Mouse (Mus musculus): ENCODE measurements around the gene Pdzd2.
A peak's percentile ranks its signal among the peaks of the same experiment; 100 is the strongest.

The Pdzd2 gene

DNA sequence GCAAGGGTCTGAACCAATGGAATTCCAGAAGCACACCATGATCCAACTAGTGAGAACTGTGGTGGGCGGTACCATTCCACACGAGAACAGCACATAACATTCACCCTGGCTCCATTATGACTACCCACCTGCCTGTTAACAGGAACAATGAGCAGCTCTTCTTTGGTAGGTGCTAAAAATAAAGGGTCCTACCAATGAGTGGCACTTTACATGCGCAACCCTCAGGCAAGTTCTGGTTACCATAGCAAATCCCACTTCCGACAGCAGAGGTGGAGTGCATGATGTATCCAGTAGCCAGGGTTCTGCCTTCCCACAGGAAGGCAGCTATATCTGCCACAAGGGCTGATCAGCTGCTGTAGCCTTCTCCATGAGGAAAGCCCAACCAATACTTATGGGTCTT is 11.3 kb downstream of the Pdzd2 start:
- DNase-seq, result no peak

DNA sequence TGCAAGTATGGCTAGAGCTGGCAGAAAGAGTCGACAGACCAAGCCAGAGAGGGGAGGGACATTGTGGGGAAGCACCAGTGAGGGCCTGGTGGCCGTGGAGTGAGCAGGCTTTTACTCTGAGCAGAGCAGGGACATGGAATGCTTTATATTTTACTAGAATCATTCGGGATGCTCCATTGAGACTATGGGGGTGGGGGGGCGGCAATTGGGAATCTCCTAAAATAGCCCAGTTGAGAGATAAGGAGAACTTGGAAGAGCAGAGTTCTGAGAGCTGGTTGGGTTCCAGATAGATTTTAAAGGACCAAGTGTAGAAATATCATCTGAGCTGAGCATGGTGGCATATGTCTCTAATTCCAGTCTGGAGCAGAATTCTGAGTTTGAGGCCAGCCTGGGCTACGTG is 14.5 kb downstream of the Pdzd2 start:
- no peak for DNase-seq

DNA sequence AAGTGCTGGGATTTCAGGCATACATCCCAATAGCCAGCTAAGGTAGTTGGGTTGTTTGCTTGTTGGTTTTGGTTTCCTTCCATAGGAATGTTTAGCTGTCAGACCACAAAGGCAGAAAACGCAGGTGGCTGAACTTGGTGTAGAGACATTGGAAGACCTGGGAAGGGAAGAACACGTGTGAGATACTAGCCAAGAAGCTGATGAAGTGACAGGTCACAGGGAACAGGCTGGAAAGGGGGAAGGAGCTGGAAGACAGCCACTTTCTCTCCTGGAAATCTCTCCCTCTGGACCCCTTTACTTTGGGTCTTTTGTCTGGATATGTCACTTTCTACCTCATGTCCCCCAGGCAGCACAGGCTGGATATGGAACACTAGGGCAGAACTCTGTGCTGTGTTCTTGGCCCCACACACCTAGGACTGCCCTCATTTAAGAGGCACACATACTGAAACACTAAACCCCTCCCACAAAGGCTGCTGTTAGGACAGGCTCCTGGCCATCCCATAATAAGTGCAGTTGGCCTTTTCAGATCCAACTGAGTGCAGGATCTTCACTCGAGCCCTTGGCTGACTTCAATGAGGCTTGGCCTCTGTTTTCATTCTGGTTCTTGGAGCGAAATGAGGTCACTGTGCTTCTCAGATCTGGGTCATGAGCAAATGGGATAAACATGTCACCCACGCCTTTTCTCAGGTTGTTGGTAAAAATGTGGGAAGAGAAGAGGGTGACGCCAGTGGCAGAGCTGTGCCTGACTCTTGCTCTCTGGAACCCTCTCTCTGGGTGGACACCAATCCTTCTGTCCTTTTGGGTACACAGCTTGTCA is 17.8 kb downstream of the Pdzd2 start:
- no peak for DNase-seq

DNA sequence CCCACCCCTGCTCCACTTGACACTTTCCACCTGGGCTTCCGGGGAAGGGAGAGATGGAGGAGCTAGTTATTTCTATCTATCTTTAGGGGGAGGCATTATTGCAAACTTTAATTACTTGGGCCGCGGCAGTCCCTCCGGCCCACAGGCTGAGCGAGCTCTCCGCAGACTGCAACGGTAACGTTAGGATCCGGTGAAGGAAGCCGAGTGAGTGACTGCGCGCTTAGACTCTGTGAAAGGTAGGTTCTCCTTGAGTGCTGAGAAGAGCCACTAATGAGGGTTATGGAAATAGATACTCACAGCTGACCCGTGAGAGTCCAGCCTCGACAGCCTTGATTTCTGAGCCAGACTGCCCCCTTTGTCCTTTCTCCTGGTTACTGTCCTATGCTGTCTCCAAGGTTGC is 20.9 kb downstream of the Pdzd2 start:
- no peak for DNase-seq

DNA sequence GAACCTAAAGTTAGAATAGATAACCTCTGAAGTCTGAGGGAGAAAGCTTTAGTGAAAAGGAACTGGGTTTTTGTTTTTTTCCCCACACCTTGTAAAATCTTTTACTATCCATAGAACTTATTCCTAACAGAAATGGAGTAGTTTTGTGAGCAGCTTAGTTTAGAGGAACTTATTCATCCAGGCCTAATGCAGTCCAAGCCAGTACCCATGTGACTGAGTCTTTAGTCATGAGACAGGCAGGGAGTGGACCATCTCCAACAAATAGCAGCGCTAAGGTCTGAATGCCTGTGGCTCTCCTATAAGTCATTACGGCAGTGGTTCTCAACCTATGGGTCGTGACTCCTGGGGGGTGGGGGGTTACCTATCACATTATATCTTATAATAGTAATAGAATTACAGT is 22.3 kb downstream of the Pdzd2 start:
- DNase-seq, result no peak

DNA sequence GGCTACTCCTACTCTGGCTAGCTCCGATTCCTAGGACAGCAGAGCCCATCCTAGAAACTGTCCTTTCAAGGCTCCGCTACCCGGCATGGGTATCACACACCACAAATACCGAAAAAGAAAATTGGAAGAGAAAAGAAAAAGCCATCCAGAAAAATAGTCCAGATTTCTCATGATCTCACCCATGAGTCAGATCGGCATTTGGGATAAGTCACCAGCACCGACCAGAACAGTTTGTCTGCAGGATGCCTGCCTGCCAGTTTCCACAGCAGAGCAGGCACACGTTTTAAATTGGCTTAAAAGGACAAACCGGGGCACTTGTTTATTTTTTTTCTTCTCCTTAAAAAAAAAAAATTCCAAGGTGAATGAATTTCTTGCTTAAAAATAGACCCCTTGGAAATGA is 22.8 kb downstream of the Pdzd2 start:
- no peak for DNase-seq

DNA sequence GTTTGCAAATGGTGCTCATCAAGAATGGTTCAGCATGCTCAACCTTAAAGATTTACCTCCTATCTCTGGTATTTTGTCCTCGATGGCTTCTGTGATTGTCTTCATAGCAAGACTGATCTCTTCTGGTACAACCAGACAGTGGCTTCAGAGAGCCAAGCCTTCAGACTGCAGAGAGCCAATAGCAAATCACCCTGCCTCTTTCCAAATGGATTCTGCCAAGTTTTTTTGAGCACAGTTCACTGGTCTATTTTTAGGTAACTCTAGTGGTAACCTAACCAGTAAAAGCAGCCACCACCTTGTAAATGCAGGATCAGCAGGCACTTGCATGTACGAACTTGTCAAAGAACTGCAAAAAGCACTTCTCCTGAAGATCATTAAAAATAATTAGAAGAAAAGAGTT is 25.4 kb downstream of the Pdzd2 start:
- no peak for DNase-seq

DNA sequence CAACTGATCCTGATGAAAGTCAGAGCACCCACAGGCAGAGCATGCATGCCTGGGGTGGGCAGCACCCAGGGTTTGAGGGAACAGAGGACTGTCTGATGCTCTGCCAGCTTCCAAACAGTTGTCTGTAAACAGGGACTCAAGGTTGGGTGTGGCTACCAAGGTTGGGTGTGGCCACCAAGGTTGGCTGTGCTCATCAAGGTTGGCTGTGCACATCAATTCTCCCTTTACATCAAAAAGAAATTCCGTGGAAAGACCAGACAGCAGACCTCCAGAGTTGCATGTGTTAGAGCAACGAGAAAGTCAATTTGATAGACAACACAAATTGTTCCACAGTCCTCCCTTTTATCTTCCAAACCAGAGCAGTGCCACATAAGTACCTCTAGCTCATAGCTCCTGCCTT is 26.5 kb downstream of the Pdzd2 start:
- DNase-seq, result no peak

DNA sequence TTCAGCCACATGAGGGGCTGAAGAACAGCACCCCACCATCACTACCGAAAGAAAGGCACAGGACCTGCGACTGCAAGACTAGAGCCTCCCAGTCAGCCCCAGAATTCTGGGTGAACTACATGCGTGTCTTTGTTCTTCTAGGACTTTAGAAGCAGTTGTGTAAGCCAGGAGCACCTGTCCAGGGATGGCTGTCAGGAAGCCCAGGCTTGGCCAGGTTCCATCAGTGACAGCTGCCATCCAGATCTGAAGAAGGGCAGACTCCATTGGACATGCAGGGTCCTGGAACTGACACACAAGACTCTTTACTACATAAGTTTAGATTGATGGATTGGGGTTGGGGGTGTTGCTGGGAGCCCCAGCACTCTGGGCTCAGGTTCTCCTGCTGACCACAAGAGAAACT is 29.7 kb downstream of the Pdzd2 start:
- DNase-seq, result no peak

DNA sequence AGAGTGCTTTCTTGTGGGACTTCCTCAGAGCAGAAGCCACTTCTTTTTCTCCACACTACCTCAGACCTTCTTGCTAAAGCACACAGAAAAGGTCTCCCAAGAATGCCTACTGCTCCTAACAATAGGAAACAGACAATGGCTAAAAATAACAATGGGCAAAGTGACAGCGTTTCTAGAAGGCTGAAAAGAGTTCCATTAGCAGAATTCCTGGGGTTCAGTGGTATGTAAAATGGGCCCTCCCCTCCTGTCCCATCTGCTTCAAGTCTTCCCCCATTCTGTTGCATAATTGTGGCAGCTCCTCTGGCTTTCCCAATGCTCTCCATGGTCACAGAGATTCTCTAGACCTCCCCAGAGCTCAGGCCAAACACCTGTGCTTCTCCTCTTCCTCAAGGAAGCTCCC is 31.4 kb downstream of the Pdzd2 start:
- DNase-seq, result no peak

DNA sequence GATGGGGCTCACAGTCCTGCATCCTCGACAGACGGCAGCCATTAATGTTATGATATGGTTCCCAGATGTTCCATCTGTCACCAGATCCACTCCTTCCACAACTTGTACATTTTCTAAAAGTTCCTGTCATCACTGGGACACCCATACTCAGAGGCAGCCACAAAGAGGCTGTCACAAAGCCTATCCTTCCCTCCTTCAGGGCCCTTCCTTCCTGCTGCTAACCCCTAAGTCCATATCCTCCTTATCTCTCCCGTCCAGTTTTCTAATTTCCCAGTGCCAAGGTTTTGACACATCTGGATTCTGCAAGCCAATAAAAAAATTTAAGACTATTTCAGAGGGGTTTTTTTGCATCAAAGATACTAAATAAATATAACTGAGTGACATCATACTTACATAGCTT is 32.8 kb downstream of the Pdzd2 start:
- no peak for DNase-seq

DNA sequence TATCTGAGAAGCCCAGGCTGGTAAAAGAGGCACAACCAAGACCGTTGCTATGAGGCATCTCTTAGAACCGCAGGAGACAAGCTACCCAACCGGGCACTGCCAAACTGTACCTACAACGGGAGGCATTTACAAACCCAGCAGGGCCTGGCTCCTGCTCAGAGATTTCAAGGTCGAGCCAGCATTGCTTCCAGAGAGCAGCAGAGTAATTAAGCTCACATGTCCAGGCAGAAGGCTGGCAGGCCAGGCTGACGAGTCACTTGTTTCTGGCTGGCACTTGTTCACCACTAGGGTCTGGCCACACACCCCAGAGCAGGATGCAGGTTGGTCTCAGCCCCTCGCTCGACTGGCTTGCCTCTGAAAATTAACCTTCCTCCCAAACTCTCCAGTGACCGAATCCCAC is 39.4 kb downstream of the Pdzd2 start:
- no peak for DNase-seq

DNA sequence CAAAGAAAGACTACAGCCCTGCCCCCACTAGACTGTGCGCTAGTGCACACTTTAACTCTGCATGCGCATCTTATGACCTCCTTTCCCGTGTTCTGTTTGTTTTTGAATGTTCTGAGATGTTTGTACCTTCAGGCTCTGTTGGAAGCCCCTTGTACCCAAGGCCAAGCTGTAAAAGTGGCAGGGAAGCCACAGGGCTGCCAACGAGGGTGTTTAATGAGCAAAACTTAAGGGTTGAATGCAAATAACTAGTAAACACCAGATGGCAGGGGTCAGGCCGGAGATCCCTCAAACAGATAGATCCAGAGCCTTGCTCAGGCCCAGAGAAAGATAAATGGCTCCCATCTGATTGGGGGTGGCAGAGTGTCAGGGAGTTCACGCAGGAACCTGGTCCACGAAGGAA is 42.0 kb downstream of the Pdzd2 start:
- DNase-seq, result no peak

DNA sequence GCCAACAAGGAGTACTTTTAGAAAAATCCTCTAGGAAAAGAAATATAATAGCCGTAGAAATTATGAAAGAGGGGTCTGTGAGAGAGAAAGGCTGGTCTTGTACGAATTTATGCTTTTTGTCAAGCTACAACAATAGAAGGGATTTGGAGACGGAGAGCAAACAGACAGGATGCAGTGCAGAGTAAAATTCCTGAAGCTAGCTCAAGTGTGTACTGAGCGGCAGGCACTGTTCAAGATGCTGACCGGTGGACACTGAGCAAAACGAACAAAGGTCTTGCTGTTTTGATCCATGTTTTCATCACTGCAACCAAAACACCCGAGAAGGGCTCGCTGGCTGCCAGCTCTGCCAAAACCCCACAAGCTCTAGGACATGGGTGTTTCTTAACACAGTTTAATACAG is 42.8 kb downstream of the Pdzd2 start:
- no peak for DNase-seq

DNA sequence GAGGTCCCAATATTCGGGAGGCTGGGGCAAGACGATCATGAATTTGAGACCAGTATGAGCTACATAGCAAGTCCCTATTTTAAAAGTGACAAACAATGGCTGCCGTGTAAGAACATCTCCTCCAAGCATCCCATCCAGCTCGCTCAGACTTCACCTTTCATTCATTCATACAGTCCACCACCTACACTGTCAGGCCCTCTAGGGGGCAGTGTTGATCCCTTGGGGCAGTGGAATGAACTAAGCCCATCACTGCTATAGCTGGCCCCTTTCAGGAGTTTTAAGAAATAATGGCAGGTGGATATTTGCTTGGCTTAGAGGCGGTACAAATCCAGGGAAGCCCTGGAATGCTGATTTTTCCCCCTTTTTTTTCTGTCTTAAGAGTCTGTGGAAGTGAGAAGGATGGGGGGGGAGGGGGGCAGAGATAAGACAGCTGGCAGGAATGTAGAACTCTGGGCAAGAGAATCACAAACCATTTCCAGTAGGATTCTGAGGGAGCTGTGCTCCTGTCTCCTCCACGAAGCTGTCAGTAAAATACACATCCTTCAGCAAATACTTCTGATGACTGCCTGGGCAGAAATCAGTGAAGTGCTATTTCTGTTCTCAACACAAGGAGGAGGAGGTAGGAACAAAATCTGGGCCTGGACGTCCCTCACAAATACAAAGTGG is 49.9 kb downstream of the Pdzd2 start:
- no peak for DNase-seq

DNA sequence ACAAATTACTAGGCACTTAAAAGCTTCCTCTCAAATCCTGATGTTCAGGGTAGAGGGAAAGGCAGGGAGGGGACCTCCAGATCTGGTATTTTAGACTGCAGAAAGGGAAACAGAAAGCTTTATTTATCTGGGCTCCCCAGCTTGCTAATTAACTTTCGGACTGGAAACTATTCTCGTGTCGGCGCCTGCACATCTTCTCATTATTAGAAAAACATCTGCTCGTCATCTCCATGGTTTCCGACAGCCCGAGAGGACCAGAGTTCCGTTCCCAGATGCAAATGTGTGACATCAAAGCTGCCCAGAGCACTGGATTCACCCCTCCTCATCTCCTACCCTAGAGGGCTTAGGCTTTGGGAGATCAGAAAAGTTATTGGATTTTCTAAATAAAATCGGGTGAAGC is 57.2 kb downstream of the Pdzd2 start:
- no peak for DNase-seq

DNA sequence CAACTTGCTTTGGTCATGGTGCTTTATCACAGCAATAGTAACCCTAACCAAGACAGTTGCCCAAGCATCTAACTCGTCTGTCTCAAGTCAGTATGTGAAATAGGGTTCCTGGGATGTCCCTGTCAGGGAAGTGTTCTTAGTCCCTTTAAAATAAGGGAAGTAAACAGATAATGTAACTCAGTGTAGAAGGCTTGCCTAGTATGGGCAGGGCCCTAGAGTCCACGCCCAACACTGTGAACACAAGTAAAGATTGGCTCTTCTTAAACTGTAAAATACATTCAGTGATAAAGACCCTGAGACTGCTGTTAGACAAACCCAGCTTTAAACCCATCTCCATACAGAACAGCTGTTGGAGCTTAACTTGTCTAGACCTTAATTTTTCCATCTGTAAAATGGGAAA is 57.8 kb downstream of the Pdzd2 start:
- no peak for DNase-seq

DNA sequence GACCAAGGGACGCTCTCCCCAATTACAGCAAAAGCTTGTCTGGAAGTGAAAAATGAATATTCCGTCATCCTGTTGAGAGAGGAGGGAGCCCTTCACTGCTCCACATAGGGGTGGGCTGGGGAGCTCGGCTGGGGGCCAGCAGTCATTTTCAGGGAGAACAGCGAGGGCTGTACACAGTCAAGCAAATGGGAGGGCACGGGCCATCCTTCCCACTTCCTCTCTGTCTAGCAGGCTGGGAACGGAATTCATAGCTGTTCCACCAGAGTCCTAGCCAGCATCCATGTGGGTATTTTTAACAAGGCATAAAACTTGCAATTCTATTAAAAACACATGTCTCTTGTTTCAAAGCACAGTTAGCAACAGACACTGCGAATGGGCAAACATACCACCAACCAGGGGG is 59.0 kb downstream of the Pdzd2 start:
- DNase-seq, result peak; percentile 66

DNA sequence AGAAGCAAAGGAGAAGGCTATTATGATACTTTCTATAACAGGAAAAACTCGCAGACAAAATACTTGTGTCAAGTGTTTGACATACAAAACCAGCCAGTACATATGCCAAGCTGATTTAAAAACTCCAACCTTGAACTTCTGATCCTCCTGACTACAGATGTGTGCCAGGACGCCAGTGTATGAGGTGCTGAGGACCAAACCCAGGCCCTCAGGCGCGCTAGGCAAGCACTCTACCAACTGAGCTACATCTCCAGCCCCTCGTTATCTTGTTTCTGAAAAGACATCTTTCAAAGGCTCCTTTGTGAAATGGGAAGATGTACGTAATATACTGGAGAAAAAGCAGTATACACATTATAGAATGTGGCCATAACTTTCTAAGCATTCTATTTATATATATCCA is 59.7 kb downstream of the Pdzd2 start:
- no peak for DNase-seq

DNA sequence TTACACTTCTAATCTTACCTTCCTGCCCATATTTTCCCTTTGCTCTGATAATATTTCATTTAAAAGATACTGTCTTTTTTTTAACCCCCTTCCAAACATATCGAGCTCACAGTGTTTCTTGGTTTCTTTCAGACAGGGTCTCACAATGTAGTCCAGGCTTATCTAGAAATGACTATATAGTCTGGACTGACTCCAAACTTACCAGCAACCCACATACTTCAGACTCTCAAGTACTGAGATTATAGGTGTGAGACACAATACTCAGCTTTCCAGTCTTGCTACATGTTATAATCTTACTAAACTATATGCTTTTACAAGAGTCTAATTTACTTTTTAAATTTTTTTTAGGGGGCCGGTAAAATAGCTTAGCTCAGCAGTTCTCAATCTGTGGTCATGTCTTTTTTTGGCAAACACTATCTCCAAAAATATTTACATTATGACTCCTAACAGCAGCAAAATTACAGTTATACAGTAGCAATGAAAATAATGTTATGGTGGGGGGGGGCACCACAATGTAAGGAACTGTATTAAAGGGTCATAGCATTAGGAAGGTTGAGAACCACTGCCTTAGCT is 61.1 kb downstream of the Pdzd2 start:
- no peak for DNase-seq

DNA sequence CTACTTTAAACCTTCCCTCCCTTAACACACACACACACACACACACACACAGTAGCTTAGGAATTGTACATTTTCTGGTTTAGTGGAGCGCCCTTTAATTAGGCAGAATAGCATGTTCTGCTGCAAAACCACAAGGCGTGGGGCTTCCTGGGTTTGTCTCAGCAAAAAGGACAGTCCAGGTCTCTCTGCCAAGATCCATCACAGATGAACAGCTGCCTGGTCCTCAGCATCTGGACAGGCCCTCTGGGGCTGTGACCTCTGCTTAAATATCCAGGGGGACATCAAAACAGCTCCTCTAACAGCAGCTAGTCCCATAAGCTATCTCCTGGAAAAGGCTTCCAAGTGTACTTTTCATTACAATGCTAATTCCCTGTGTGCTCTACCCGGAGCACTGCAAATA is 64.4 kb downstream of the Pdzd2 start:
- DNase-seq, result no peak

DNA sequence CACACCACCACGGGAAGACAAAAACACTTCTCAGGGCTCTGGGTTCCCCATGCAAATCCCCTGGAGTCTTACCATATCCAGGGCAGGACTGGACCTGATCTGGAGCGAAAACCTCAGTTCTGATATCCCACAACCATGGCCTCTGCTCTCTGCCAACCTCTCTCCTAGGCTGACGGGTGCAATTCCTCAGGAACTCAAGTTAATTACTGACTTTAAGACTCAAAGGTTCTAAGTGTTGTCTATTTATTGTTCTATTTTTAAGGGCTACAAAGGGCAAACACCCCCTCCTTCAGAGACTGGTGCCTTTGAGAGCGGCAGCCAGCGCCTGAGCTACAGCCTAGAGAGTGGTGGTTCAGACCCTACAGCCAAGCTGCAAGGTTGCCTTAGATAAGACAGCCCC is 65.7 kb downstream of the Pdzd2 start:
- DNase-seq, result no peak

DNA sequence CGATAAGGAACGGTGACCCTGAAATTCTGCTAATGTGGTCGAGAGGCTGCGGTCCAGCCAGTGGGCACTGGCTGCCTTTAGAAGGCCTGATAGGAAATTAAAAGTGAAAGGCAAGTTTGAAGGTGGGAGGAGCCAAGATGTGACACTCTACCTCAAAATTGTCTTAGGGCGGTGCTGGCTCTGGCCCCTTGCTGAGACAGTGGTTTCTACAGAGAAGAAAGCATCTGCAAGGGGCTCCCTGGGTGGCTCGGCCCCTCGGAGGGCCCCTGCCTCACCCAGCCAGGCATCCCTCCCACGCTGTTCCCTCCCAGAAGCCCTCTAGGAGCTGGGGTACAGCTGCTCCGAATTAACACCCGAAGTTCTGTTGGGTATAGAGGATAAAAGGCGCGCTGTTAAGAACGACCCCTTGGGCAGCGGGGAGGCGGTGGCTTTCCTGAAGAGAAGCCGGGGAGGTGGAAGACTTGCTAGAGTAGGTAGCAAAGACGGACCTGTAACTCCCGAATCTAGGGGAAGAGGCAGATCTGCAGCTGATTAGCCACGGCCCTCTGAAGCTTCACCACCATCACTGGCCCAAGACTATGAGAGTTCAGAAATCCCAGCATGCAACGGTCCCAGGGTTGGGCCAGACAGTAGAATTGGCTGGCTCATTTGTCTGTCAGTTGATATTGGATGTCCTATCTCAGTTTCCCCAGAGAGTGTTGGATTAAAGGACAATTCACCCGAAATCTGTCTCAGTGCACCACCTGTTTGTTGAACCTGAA is 71.8 kb downstream of the Pdzd2 start:
- DNase-seq, result no peak

DNA sequence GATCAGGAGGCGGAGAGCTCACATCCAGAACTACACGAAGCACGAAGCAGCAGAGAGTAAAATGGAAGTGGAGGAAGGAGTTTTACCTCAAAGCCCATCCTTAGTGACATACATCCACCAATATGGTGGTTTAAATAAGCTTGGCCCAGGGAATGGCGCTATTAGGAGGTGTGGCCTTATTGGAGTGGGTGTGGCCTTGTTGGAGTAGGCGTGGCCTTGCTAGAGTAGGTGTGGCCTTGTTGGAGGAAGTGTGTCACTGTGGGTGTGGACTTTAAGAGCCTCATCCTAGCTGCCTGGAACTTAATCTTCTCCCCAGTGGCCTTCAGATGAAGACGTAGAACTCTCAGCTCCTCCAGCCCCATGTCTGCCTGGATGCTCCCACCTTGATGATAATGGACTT is 73.8 kb downstream of the Pdzd2 start:
- no peak for DNase-seq
